Mouse (Mus musculus): ENCODE measurements around the gene Klk1b5. TPM values are rescaled to one million over a fixed set of nuclear protein-coding genes. Genes with fewer than 3 reads are reported as not detected.
"Not testable (repeated sequence)": the region's sequence is repeated elsewhere in the genome, so short reads cannot be mapped to it uniquely, and the experiment has no call there.

Klk1b5 gene
- polyA plus RNA-seq (2012; rRNA removed) (not detected in 2 replicates), polyA plus RNA-seq (2014; fragmentation: Nextera tagmentation; extraction: Ambion mirVana) (not detected in 2 replicates)

DNA sequence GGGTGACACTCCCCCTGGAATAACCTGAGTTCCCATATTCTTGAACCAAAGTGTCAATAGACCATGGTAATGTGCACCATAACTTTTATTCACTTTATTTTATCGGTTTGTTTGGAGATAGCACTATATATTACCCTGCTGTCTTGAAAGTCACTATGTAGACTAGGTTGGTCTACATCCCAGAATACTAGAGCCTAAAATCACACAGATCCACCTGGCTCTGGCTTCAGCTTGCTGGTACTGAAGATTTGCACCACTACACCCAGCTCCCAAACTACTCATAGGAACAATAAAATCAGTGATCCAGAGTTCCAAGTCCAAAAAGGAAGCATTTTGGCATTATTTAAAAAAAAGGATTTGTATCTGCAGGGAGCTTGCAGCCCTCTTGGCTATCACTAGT, at the start of gene Klk1b5:
Gene Klk1b5 (plus strand): TSS at position 301 of the 400 bp plus-strand sequence.
- no peak for ATAC-seq (ENCODE audit: low FRiP score, low read depth)
- Histone ChIP-seq H3K4me1 (ENCODE audit: control insufficient read depth, insufficient read depth, low read length) (no peaks in the 10 kb centered on the region), H3K9me3 (ENCODE audit: control insufficient read depth, low read length) (no peaks in the 10 kb centered on the region), H3K27me3 (ENCODE audit: control insufficient read depth, insufficient read depth, low read length) (no peaks in the 10 kb centered on the region), H3K4me3 (replicated peaks; ENCODE audit: low read length) (no peak within 1 kb of the TSS), H3K9ac (ENCODE audit: low read depth, low read length, severe bottlenecking) (no peak within 1 kb of the TSS), H3K27ac (replicated peaks; ENCODE audit: low read depth, low read length) (no peak within 1 kb of the TSS), H3K36me3 (ENCODE audit: control insufficient read depth, insufficient read depth, low read length) (no peaks in the 10 kb centered on the region), H3K4me2 (replicated peaks; ENCODE audit: low read depth, low read length, severe bottlenecking) (no peak within 1 kb of the TSS)
- DNase-seq (ENCODE audit: low spot score), result no peak
- no peak for TF ChIP-seq POLR2A (IDR thresholded peaks at IDR 0.05; ENCODE audit: borderline replicate concordance, extremely low read depth, insufficient read depth, insufficient read length)
- WGBS, result 83% methylated on average over 1 of the region's 1 CpGs

DNA sequence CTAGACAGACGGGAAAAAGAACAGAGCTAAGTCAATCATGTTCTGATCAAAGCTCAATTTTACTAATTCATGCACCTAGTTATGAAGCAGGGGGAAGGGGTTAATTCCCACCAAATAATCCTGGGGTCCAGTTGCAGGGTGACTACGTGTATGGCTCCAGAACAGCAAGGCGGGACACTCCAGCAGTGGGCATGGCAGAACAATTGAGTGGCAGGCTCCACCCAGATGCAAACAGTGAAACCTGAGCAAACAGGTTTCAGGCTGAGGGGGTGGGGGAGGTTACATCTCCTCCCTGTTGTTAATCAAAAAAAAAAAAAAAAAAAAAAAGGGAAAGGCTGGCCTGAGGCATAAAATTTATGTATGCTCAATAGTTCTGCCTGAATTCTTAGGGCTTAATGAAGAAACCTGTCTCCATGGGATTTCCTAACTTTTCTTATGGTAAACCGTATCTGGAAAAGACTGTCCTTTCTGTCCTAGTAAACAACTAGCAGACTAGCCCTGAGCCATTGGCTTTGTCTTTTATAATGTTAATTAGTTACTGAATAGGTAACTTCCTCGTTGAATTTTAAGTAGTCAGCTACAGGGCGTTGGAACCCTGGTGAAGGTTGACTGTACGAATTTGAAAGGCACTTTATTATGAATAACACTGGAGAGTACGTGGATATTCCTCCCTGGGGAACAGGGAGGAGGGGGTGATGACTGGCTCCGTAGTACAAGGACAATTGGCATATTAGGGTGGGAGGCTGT, 36.3 kb upstream of the Klk1b5 start:
- no peaks in the 10 kb centered on the region for H3K27me3 ChIP-seq (ENCODE audit: control insufficient read depth, insufficient read depth, low read length)
- no peak for DNase-seq (ENCODE audit: low spot score)
- no peak for TF ChIP-seq POLR2A (IDR thresholded peaks at IDR 0.05; ENCODE audit: borderline replicate concordance, extremely low read depth, insufficient read depth, insufficient read length)
- no peak for ATAC-seq (ENCODE audit: low FRiP score, low read depth)
- H3K4me1 ChIP-seq (ENCODE audit: control insufficient read depth, insufficient read depth, low read length), result no peaks in the 10 kb centered on the region
- WGBS, result 70% methylated on average over 9 of the region's 9 CpGs
- no peaks in the 10 kb centered on the region for H3K9me3 ChIP-seq (ENCODE audit: control insufficient read depth, low read length)
- H3K36me3 ChIP-seq (ENCODE audit: control insufficient read depth, insufficient read depth, low read length), result no peaks in the 10 kb centered on the region
- no peak overlapping the region for H3K4me3 ChIP-seq (replicated peaks; ENCODE audit: low read length)
- no peak overlapping the region for H3K9ac ChIP-seq (ENCODE audit: low read depth, low read length, severe bottlenecking)
- H3K4me2 ChIP-seq (replicated peaks; ENCODE audit: low read depth, low read length, severe bottlenecking), result no peak overlapping the region
- H3K27ac ChIP-seq (replicated peaks; ENCODE audit: low read depth, low read length), result no peak overlapping the region

GRCm38 (mm10) chr7:44186516-44186915, 29.2 kb upstream of the Klk1b5 start:
- not testable (repeated sequence) for ATAC-seq (ENCODE audit: low FRiP score, low read depth); H3K27ac ChIP-seq (replicated peaks; ENCODE audit: low read depth, low read length); H3K4me2 ChIP-seq (replicated peaks; ENCODE audit: low read depth, low read length, severe bottlenecking); H3K9ac ChIP-seq (ENCODE audit: low read depth, low read length, severe bottlenecking); H3K36me3 ChIP-seq (ENCODE audit: control insufficient read depth, insufficient read depth, low read length); H3K27me3 ChIP-seq (ENCODE audit: control insufficient read depth, insufficient read depth, low read length); H3K4me1 ChIP-seq (ENCODE audit: control insufficient read depth, insufficient read depth, low read length); H3K9me3 ChIP-seq (ENCODE audit: control insufficient read depth, low read length); DNase-seq (ENCODE audit: low spot score); H3K4me3 ChIP-seq (replicated peaks; ENCODE audit: low read length)
- 45% methylated on average over 8 of the region's 8 CpGs for WGBS

DNA sequence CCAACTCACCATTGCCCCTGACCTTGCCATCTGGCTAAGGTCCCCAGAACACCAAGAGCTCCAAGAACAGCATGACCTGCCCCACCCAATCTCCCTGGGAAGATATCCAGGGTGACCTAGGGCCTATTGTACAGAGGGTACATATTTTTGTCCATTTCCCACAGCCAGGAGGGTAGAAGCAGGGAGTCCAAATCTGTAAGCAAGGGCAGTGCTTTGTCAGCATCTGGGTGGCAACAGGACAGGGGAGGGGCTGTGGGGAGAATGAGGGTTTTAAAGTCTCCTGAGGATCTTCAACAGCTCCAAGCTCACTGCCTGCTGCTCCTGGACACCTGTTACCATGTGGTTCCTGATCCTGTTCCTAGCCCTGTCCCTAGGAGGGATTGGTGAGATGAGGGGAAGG, 27.8 kb upstream of the Klk1b5 start, which contains the start of gene Klk1b24:
Gene Klk1b24 (plus strand): TSS at position 301 of the 400 bp plus-strand sequence.
- H3K36me3 ChIP-seq (ENCODE audit: control insufficient read depth, insufficient read depth, low read length); H3K9ac ChIP-seq (ENCODE audit: low read depth, low read length, severe bottlenecking); H3K27me3 ChIP-seq (ENCODE audit: control insufficient read depth, insufficient read depth, low read length); H3K4me1 ChIP-seq (ENCODE audit: control insufficient read depth, insufficient read depth, low read length); H3K4me3 ChIP-seq (replicated peaks; ENCODE audit: low read length); H3K9me3 ChIP-seq (ENCODE audit: control insufficient read depth, low read length); H3K4me2 ChIP-seq (replicated peaks; ENCODE audit: low read depth, low read length, severe bottlenecking); DNase-seq (ENCODE audit: low spot score); H3K27ac ChIP-seq (replicated peaks; ENCODE audit: low read depth, low read length); ATAC-seq (ENCODE audit: low FRiP score, low read depth): not testable (repeated sequence)

DNA sequence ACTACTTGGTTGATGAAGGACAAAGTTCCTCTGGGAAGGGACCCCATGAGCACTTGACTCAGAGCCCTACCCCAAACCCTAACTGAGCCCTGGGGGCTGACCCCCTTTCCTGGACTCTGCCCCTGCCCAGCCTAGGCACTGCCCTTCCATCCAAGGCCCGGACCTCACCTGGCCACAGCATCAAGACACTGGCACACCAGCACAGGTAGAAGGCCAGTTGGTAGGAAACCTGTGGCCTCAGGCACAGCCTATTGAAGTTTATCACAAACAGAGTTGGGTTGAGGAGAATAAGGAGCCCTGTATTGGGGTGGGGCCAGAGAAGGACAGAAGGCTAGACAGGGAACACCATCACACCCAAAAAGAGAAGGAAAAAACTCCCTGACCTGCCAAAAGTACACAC, 22.3 kb upstream of the Klk1b5 start:
- not testable (repeated sequence) for ATAC-seq (ENCODE audit: low FRiP score, low read depth); H3K4me3 ChIP-seq (replicated peaks; ENCODE audit: low read length); H3K9me3 ChIP-seq (ENCODE audit: control insufficient read depth, low read length); DNase-seq (ENCODE audit: low spot score); H3K36me3 ChIP-seq (ENCODE audit: control insufficient read depth, insufficient read depth, low read length); H3K4me2 ChIP-seq (replicated peaks; ENCODE audit: low read depth, low read length, severe bottlenecking); H3K27ac ChIP-seq (replicated peaks; ENCODE audit: low read depth, low read length); H3K27me3 ChIP-seq (ENCODE audit: control insufficient read depth, insufficient read depth, low read length); H3K4me1 ChIP-seq (ENCODE audit: control insufficient read depth, insufficient read depth, low read length); H3K9ac ChIP-seq (ENCODE audit: low read depth, low read length, severe bottlenecking)
- 71% methylated on average over 1 of the region's 1 CpGs for WGBS

DNA sequence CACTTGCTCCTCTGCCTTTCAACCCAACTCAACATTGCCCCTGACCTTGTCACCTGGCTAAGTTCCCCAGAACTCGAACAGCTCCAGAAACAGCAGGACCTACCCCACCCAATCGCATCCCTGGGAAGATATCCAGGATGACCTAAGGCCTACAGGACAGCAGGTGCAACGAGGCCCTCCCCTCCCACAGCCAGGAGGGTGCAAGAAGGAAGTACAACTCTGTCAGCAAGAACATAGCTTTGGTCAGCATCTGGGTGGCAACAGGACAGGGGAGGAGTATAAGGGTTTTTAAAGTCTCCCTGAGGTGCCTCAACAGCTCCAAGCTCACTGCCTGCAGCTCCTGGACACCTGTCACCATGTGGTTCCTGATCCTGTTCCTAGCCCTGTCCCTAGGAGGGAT, 17.9 kb upstream of the Klk1b5 start, which contains the start of gene Klk1b3:
Gene Klk1b3 (plus strand): TSS at position 301 of the 400 bp plus-strand sequence.
- no peaks in the 10 kb centered on the region for H3K9me3 ChIP-seq (ENCODE audit: control insufficient read depth, low read length)
- WGBS, result 64% methylated on average over 3 of the region's 3 CpGs
- no peaks in the 10 kb centered on the region for H3K4me1 ChIP-seq (ENCODE audit: control insufficient read depth, insufficient read depth, low read length)
- H3K27ac ChIP-seq (replicated peaks; ENCODE audit: low read depth, low read length), result no peak within 1 kb of the TSS
- no peak for DNase-seq (ENCODE audit: low spot score)
- no peak within 1 kb of the TSS for H3K4me2 ChIP-seq (replicated peaks; ENCODE audit: low read depth, low read length, severe bottlenecking)
- H3K9ac ChIP-seq (ENCODE audit: low read depth, low read length, severe bottlenecking), result no peak within 1 kb of the TSS
- TF ChIP-seq POLR2A (IDR thresholded peaks at IDR 0.05; ENCODE audit: borderline replicate concordance, extremely low read depth, insufficient read depth, insufficient read length), result no peak
- no peaks in the 10 kb centered on the region for H3K36me3 ChIP-seq (ENCODE audit: control insufficient read depth, insufficient read depth, low read length)
- H3K4me3 ChIP-seq (replicated peaks; ENCODE audit: low read length), result no peak within 1 kb of the TSS
- no peak for ATAC-seq (ENCODE audit: low FRiP score, low read depth)
- H3K27me3 ChIP-seq (ENCODE audit: control insufficient read depth, insufficient read depth, low read length), result no peaks in the 10 kb centered on the region

DNA sequence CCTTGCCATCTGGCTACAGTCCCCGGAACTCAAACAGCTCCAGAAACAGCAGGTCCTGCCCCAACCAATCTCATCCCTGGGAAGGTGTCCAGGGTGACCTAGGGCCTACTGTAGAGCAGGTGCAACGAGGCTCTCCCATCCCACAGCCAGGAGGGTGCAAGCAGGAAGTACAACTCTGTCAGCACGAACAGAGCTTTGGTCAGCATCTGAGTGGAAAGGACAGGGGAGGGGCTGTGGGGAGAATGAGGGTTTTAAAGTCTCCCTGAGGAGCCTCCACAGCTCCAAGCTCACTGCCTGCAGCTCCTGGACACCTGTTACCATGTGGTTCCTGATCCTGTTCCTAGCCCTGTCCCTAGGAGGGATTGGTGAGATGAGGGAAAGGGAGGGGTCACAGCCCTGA, 8.6 kb upstream of the Klk1b5 start, which contains the start of gene Klk1b4:
Gene Klk1b4 (plus strand): TSS at position 301 of the 400 bp plus-strand sequence.
- H3K4me2 ChIP-seq (replicated peaks; ENCODE audit: low read depth, low read length, severe bottlenecking); H3K4me3 ChIP-seq (replicated peaks; ENCODE audit: low read length); H3K27ac ChIP-seq (replicated peaks; ENCODE audit: low read depth, low read length); ATAC-seq (ENCODE audit: low FRiP score, low read depth); H3K36me3 ChIP-seq (ENCODE audit: control insufficient read depth, insufficient read depth, low read length); H3K9ac ChIP-seq (ENCODE audit: low read depth, low read length, severe bottlenecking); H3K4me1 ChIP-seq (ENCODE audit: control insufficient read depth, insufficient read depth, low read length); H3K27me3 ChIP-seq (ENCODE audit: control insufficient read depth, insufficient read depth, low read length); DNase-seq (ENCODE audit: low spot score); H3K9me3 ChIP-seq (ENCODE audit: control insufficient read depth, low read length): not testable (repeated sequence)
- 33% methylated on average over 3 of the region's 3 CpGs for WGBS

All from limb, embryonic 14.5 days (tissue).